Mouse (Mus musculus) CH12.LX (cell line): Measurements from ENCODE around the gene Pgc. TPM values are rescaled to one million over a fixed set of nuclear protein-coding genes. Genes with fewer than 3 reads are reported as not detected.

Experiments used
- DNase-seq: peaks from one replicate; pipeline ENCODE4 v3.0.0-alpha.2; 2013; ENCODE audit errors: extremely low read depth
- H3K27ac ChIP-seq: 2 replicates; pipeline ENCODE4 v1.5.1; 2012; ENCODE audit warnings: low read depth, mild to moderate bottlenecking, control low read depth, moderate library complexity; ENCODE audit not compliant: insufficient read depth
- H3K27me3 ChIP-seq: replicated peaks from 2 replicates; pipeline ENCODE3; 2012; ENCODE audit warnings: inconsistent platforms
- H3K36me3 ChIP-seq, 2 experiments: replicated peaks in 1 of 2; 2 replicates each; pipeline versions ENCODE3 to v1.6.1; 2012; ENCODE audit warnings: inconsistent platforms in 1 of 2, low read length in 1 of 2, mild to moderate bottlenecking in 1 of 2, mixed read lengths in 1 of 2, moderate library complexity in 1 of 2; ENCODE audit not compliant: control insufficient read depth in 1 of 2, insufficient read depth in 1 of 2
- H3K4me1 ChIP-seq, 2 experiments: 2 replicates each; pipeline ENCODE4 v1.6.1; 2012; ENCODE audit warnings: inconsistent platforms in 1 of 2, moderate library complexity in 1 of 2; ENCODE audit not compliant: insufficient read depth in 2 of 2, control insufficient read depth in 1 of 2
- H3K4me2 ChIP-seq: 2 replicates; pipeline ENCODE4 v1.6.1; 2012; ENCODE audit warnings: low read depth, mild to moderate bottlenecking, control low read depth; ENCODE audit not compliant: poor library complexity, insufficient read depth, severe bottlenecking
- H3K4me3 ChIP-seq, 3 experiments: fragments of 150-350 bp in 1 of 3; sonication (generic) in 1 of 3; replicated peaks in 1 of 3; 2 replicates each; pipeline versions ENCODE3 to v1.5.1; 2011 to 2012; ENCODE audit warnings: low read depth in 2 of 3, low read length in 2 of 3, mild to moderate bottlenecking in 2 of 3, moderate library complexity in 2 of 3, control low read depth in 1 of 3, improper control_type of control experiment in 1 of 3, inconsistent platforms in 1 of 3, mixed read lengths in 1 of 3; ENCODE audit not compliant: poor library complexity in 1 of 3
- H3K79me2 ChIP-seq: replicated peaks from 2 replicates; pipeline ENCODE4 v1.6.1; 2012; ENCODE audit warnings: mild to moderate bottlenecking, moderate library complexity; ENCODE audit not compliant: control insufficient read depth, poor library complexity, insufficient read depth, severe bottlenecking; ENCODE audit errors: extremely low read depth
- H3K9ac ChIP-seq: 2 replicates; pipeline ENCODE4 v1.6.1; 2012; ENCODE audit warnings: low read depth, mild to moderate bottlenecking, control low read depth, moderate library complexity; ENCODE audit not compliant: insufficient read depth
- H3K9me3 ChIP-seq: replicated peaks from 2 replicates; pipeline ENCODE3; 2012; ENCODE audit warnings: low read length, inconsistent platforms, mixed read lengths
- CHD1 ChIP-seq: IDR thresholded peaks from 2 replicates; pipeline ENCODE4 v1.6.1; 2012; ENCODE audit warnings: low read depth, low read length, improper control_type of control experiment, inconsistent platforms
- CTCF ChIP-seq, 2 experiments: IDR thresholded peaks in 1 of 2; conservative IDR thresholded peaks in 1 of 2; 2 replicates each; pipeline ENCODE4 v1.5.1; 2011 to 2012; ENCODE audit warnings: low read depth in 2 of 2, low read length in 2 of 2, improper control_type of control experiment in 1 of 2, inconsistent platforms in 1 of 2, mild to moderate bottlenecking in 1 of 2, moderate library complexity in 1 of 2
- EP300 ChIP-seq: IDR thresholded peaks from 2 replicates; pipeline ENCODE4 v1.6.1; 2011; ENCODE audit warnings: low read length, improper control_type of control experiment
- MAFK ChIP-seq: IDR thresholded peaks from 2 replicates; pipeline ENCODE4 v1.6.1; 2011; ENCODE audit warnings: low read length, improper control_type of control experiment; ENCODE audit not compliant: insufficient replicate concordance
- MYC ChIP-seq: IDR thresholded peaks from 2 replicates; pipeline ENCODE4 v1.6.1; 2011; ENCODE audit warnings: low read depth, mild to moderate bottlenecking, improper control_type of control experiment, low read length
- PAX5 ChIP-seq: IDR thresholded peaks from 2 replicates; pipeline ENCODE4 v1.6.1; 2012; ENCODE audit warnings: low read length, inconsistent platforms, mixed read lengths
- SIN3A ChIP-seq: IDR thresholded peaks from 2 replicates; pipeline ENCODE4 v1.6.1; 2012; ENCODE audit warnings: low read length, improper control_type of control experiment, inconsistent platforms
- TBP ChIP-seq: conservative IDR thresholded peaks from 2 replicates; pipeline ENCODE4 v1.6.1; 2011; ENCODE audit warnings: low read depth, low read length, improper control_type of control experiment
- UBTF ChIP-seq: IDR thresholded peaks from 2 replicates; pipeline ENCODE4 v1.6.1; 2012; ENCODE audit warnings: low read depth, mild to moderate bottlenecking, inconsistent platforms, low read length, improper control_type of control experiment, moderate library complexity
- ZKSCAN1 ChIP-seq: IDR thresholded peaks from 2 replicates; pipeline ENCODE4 v1.6.1; 2012; ENCODE audit warnings: low read depth, inconsistent platforms, low read length, improper control_type of control experiment, borderline replicate concordance
- dilution Hi-C: fragments of 300-500 bp; cut with MboI; formaldehyde crosslinking; loops from 2 replicates; pipeline ENCODE4 v1.14.3; 2020; ENCODE audit warnings: low sequenced_read_pairs; ENCODE audit not compliant: extremely low pct_unique_long_range_greater_than_20kb, extremely low pct_ligation_motif_present
- in situ Hi-C: fragments of 300-500 bp; cut with MboI; formaldehyde crosslinking; loops from 3 replicates; pipeline ENCODE4 v1.14.3; 2019; ENCODE audit warnings: low sequenced_read_pairs, low pct_ligation_motif_present, low pct_unique_long_range_greater_than_20kb, mixed read lengths
- polyA plus RNA-seq: library from polyadenylated mRNA; unstranded; fragments of >175 nt; gene quantifications from 2 replicates; pipeline ENCODE4 v1.2.1, GENCODE M21; 2012; ENCODE audit warnings: low read depth; ENCODE audit not compliant: insufficient read length
- total RNA-seq, 2 experiments: library from RNA; depleted of rRNA; stranded (reverse); fragments of 300-350 nt in 1 of 2; fragments of >200 nt in 1 of 2; gene quantifications; 2 replicates each; pipeline ENCODE4 v1.2.3; 2012 to 2014

Pgc gene
- total and polyA plus RNA-seq, 3 experiments: not detected

DNA sequence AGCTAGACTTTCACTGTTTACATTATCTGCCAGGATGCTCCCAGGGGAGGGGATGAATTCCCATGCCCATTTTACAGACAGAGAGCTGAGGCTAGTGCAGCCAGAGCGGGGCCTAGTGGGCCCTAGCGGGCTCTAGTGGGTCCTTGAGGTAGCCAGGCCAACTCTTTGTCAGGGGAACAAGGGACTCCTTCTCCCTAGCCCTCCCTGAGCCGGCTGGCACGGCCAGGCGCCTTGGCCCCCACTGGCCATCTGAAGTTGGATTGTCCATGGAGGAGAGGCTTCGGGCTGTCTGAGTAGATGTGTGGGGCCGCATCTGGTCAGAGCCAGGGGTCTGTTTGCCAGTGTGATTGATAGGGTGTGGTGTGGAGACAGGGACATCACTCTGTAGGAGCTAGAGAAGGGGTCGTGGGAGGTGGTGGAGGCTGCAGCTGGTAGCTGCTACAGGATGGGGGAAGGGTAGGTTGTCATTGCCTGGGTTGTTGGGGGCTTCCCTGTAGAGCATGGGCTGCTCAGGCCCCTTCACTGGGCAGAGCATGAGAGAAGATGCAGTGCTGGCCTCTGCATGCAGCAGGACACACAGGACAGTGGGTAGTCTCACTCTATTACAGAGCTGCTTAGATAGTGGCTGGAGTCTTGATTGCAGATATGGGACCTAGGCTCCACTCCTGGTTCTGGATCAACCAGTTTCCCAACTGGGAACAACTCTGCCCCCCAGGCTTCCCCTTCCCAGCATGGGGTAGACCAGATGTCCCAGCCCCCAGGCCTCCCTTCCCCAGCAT is 57.0 kb downstream of the Pgc start:
- in situ Hi-C loops: no loop called here
- dilution Hi-C loops: no loop called here

More for the DNA sequence above, 57.0 kb downstream of the Pgc start:
- Histone ChIP-seq H3K4me1 (peaks cover 27 to 67% of the 10 kb centered on the region in 2 experiments), H3K79me2 (no peaks in the 10 kb centered on the region), H3K4me2 (no peak overlapping the region), H3K4me3 (no peak overlapping the region), H3K27me3 (no peaks in the 10 kb centered on the region), H3K27ac (no peak overlapping the region), H3K9ac (no peak overlapping the region), H3K9me3 (no peaks in the 10 kb centered on the region), H3K36me3 (peaks cover 18 to 62% of the 10 kb centered on the region in 2 experiments)
- no peak for TF ChIP-seq UBTF
- no peak for TF ChIP-seq ZKSCAN1
- no peak for TF ChIP-seq SIN3A
- no peak for TF ChIP-seq CTCF (conservative IDR thresholded peaks at IDR 0.05 in 1 of 2, IDR thresholded peaks at IDR 0.05 in 1 of 2; ENCODE audit: low read depth in 2 of 2, low read length in 2 of 2)
- TF ChIP-seq CHD1: no peak
- TF ChIP-seq MAFK: no peak
- TF ChIP-seq EP300: no peak
- no peak for TF ChIP-seq MYC
- no peak for TF ChIP-seq PAX5
- TF ChIP-seq TBP: no peak
- no peak for DNase-seq

Other genes with a start within 250 kb of the Pgc start
- 15.4 and 16.9 TPM in 2 replicates for gene Taf8, start 224.6 kb upstream of the Pgc start, total RNA-seq (2012; rRNA removed)
- gene Taf8, start 224.6 kb upstream of the Pgc start, total RNA-seq (2014; rRNA removed): 13.8 and 18.0 TPM in 2 replicates
- gene Taf8, start 224.6 kb upstream of the Pgc start, polyA plus RNA-seq: 16.5 and 17.0 TPM in 2 replicates
- 48.2 and 48.7 TPM in 2 replicates for gene Ccnd3, start 221.8 kb upstream of the Pgc start, total RNA-seq (2012; rRNA removed)
- 30.1 and 30.6 TPM in 2 replicates for gene Ccnd3, start 221.8 kb upstream of the Pgc start, total RNA-seq (2014; rRNA removed)
- 102 and 121 TPM in 2 replicates for gene Ccnd3, start 221.8 kb upstream of the Pgc start, polyA plus RNA-seq
- gene Bysl, start 115.3 kb upstream of the Pgc start, total RNA-seq (2012; rRNA removed): 28.0 and 40.1 TPM in 2 replicates
- 24.0 and 24.4 TPM in 2 replicates for gene Bysl, start 115.3 kb upstream of the Pgc start, total RNA-seq (2014; rRNA removed)
- gene Bysl, start 115.3 kb upstream of the Pgc start, polyA plus RNA-seq: 57.4 and 60.5 TPM in 2 replicates
- gene Med20, start 115.3 kb upstream of the Pgc start, total RNA-seq (2012; rRNA removed): 30.5 and 31.0 TPM in 2 replicates
- gene Med20, start 115.3 kb upstream of the Pgc start, total RNA-seq (2014; rRNA removed): 42.5 and 43.5 TPM in 2 replicates
- 31.1 and 31.2 TPM in 2 replicates for gene Med20, start 115.3 kb upstream of the Pgc start, polyA plus RNA-seq
- gene Gm20517, start 115.3 kb upstream of the Pgc start, total RNA-seq (2012; rRNA removed): 1.7 and 1.8 TPM in 2 replicates
- 1.8 and 2.5 TPM in 2 replicates for gene Gm20517, start 115.3 kb upstream of the Pgc start, total RNA-seq (2014; rRNA removed)
- 1.1 and 2.6 TPM in 2 replicates for gene Gm20517, start 115.3 kb upstream of the Pgc start, polyA plus RNA-seq
- gene Usp49, start 96.2 kb upstream of the Pgc start, total RNA-seq (2012; rRNA removed): 2.6 and 3.4 TPM in 2 replicates
- gene Usp49, start 96.2 kb upstream of the Pgc start, total RNA-seq (2014; rRNA removed): 2.6 and 2.7 TPM in 2 replicates
- gene Usp49, start 96.2 kb upstream of the Pgc start, polyA plus RNA-seq: 3.7 and 4.3 TPM in 2 replicates
- 46.1 and 46.3 TPM in 2 replicates for gene Tomm6, start 38.5 kb upstream of the Pgc start, total RNA-seq (2012; rRNA removed)
- 18.1 and 26.4 TPM in 2 replicates for gene Tomm6, start 38.5 kb upstream of the Pgc start, total RNA-seq (2014; rRNA removed)
- 349 and 424 TPM in 2 replicates for gene Tomm6, start 38.5 kb upstream of the Pgc start, polyA plus RNA-seq
- 1.6 and 2.9 TPM in 2 replicates for gene Frs3, start 37.8 kb upstream of the Pgc start, total RNA-seq (2012; rRNA removed)
- gene Frs3, start 37.8 kb upstream of the Pgc start, total RNA-seq (2014; rRNA removed): 0.19 and 0.54 TPM in 2 replicates
- 0.67 and 0.76 TPM in 2 replicates for gene Frs3, start 37.8 kb upstream of the Pgc start, polyA plus RNA-seq
- 0.25 and 0.59 TPM in 2 replicates for gene Gm21981, start 32.4 kb upstream of the Pgc start, total RNA-seq (2012; rRNA removed)
- 0.11 and 0.12 TPM in 2 replicates for gene Gm21981, start 32.4 kb upstream of the Pgc start, total RNA-seq (2014; rRNA removed)
- gene Gm21981, start 32.4 kb upstream of the Pgc start, polyA plus RNA-seq: 0.15 TPM in 1 of 2 replicates, not detected in the other
- 0.21 and 0.30 TPM in 2 replicates for gene Prickle4, start 32.1 kb upstream of the Pgc start, total RNA-seq (2012; rRNA removed)
- gene Prickle4, start 32.1 kb upstream of the Pgc start, total RNA-seq (2014; rRNA removed): not detected in 2 replicates
- gene Prickle4, start 32.1 kb upstream of the Pgc start, polyA plus RNA-seq: 0.29 and 0.55 TPM in 2 replicates
- 49.3 and 57.3 TPM in 2 replicates for gene Tfeb, start 10.2 kb downstream of the Pgc start, total RNA-seq (2012; rRNA removed)
- 26.9 and 29.1 TPM in 2 replicates for gene Tfeb, start 10.2 kb downstream of the Pgc start, total RNA-seq (2014; rRNA removed)
- 39.9 and 41.3 TPM in 2 replicates for gene Tfeb, start 10.2 kb downstream of the Pgc start, polyA plus RNA-seq
- gene Mdfi, start 107.8 kb downstream of the Pgc start, total RNA-seq (2012; rRNA removed): 0.08 and 0.30 TPM in 2 replicates
- gene Mdfi, start 107.8 kb downstream of the Pgc start, total RNA-seq (2014; rRNA removed): 0.35 TPM in 1 of 2 replicates, not detected in the other
- 0.19 TPM in 1 of 2 replicates, not detected in the other for gene Mdfi, start 107.8 kb downstream of the Pgc start, polyA plus RNA-seq
- 8.5 and 9.9 TPM in 2 replicates for gene Foxp4, start 197.8 kb downstream of the Pgc start, total RNA-seq (2012; rRNA removed)
- gene Foxp4, start 197.8 kb downstream of the Pgc start, total RNA-seq (2014; rRNA removed): 2.5 and 3.3 TPM in 2 replicates
- gene Foxp4, start 197.8 kb downstream of the Pgc start, polyA plus RNA-seq: 34.8 and 41.7 TPM in 2 replicates